8 mouse cellular contexts compared by ENCODE assay signal in genomic region chr4:137952840-137953239, GRCm38 (mm10). TPM values are rescaled to one million over a fixed set of nuclear protein-coding genes. Genes with fewer than 3 reads are reported as not detected.
DNase-seq lines count a peak whose midpoint lies in the region; ATAC-seq and TF ChIP-seq lines count a peak whose summit lies in the region.

No protein-coding gene starts in this region.

- ATAC-seq in cerebellum, adult (ENCODE audit: insufficient number of reproducible peaks, low FRiP score, low TSS enrichment), result no peak
- peak; percentile 61 for ATAC-seq in CD4-positive, CD25-positive, alpha-beta regulatory T cell, adult 4 months

- no peak overlapping the region for H3K4me3 ChIP-seq in testis, adult 2 months (ENCODE audit: control insufficient read depth, low read depth, low read length)

- DNase-seq in cerebellum, adult 11 months, result peak; percentile 73
- DNase-seq in c-Kit-positive CD71-positive TER-119-negative erythroid progenitor cells, embryonic 14.5 days (ENCODE audit: low read depth), result peak; percentile 84
- DNase-seq in gastrocnemius, postnatal 10 days, result peak; percentile 85
- peak; percentile 70 to 90 for DNase-seq in layer of hippocampus, postnatal 25 days (ENCODE audit: extremely low spot score in 1 of 2, low spot score in 1 of 2)
- peak; percentile 81 for DNase-seq in mesoderm, embryonic 11.5 days (ENCODE audit: low read depth, low spot score)

- no peak overlapping the region for H3K27ac ChIP-seq in testis, adult 2 months (ENCODE audit: control insufficient read depth, insufficient read depth, low read depth, low read length)

- no peaks in the 10 kb centered on the region for H3K36me3 ChIP-seq in testis, adult 2 months (ENCODE audit: control insufficient read depth, insufficient read depth, low read length)

- H3K4me1 ChIP-seq in testis, adult 2 months (ENCODE audit: control insufficient read depth, insufficient read depth, low read length), result peaks cover 3% of the 10 kb centered on the region; the same call in 1 of the 2 replicates

- H3K27me3 ChIP-seq in testis, adult 2 months (ENCODE audit: control insufficient read depth, insufficient read depth, low read length), result no peaks in the 10 kb centered on the region

- no peak for TF ChIP-seq POLR2A in testis, adult 2 months (IDR thresholded peaks at IDR 0.05; ENCODE audit: control insufficient read depth, low read depth, low read length)

- TF ChIP-seq CTCF in testis, adult 2 months (IDR thresholded peaks at IDR 0.05; ENCODE audit: control insufficient read depth, insufficient read depth, insufficient replicate concordance, low read depth, low read length), result peak; percentile 60; the same call in 1 of the 2 replicates

RNA-seq across cellular contexts. Expression of gene Eif4g3, which starts 40.0 kb away (rescaled TPM):
- 10 to 100 TPM; 42.5 to 49.0 TPM for polyA plus RNA-seq in CD4-positive, CD25-positive, alpha-beta regulatory T cell, adult 4 months (2017; shearing (Covaris generic))
- 100 to 1,000 TPM; 100 to 108 TPM for total RNA-seq in gastrocnemius, postnatal 10 days (2021)
- 100 to 1,000 TPM; 135 to 160 TPM for total RNA-seq in layer of hippocampus, postnatal 25 days (2021)
- 251 and 280 TPM in 2 replicates for polyA plus RNA-seq in testis, adult 2 months (2012; rRNA removed)
